Mouse (Mus musculus) adrenal gland, adult 8-10 months (tissue): ENCODE measurements around the gene Slc7a5. TPM values are rescaled to one million over a fixed set of nuclear protein-coding genes. Genes with fewer than 3 reads are reported as not detected.

ENCODE experiments used
- DNase-seq: peaks from one replicate; pipeline ENCODE4 v3.0.0; 2022
- total RNA-seq, 4 experiments: library from RNA; stranded (reverse); gene quantifications; 2 replicates each; pipeline ENCODE4 v1.2.4; 2022

The Slc7a5 gene
- total RNA-seq, 4 experiments from 2014 or later: 51.8 to 96.5 (median 70.3) TPM

GRCm38 (mm10) chr8:121850018-121850417 lies 57.5 kb downstream of the Slc7a5 start:
- peak; percentile 67 for DNase-seq

- DNase-seq: no peak
Measured at GRCm38 (mm10) chr8:121849303-121849702, 58.2 kb downstream of the Slc7a5 start.

- DNase-seq: no peak
Measured at GRCm38 (mm10) chr8:121848495-121848894, 59.0 kb downstream of the Slc7a5 start.

- no peak for DNase-seq
Measured at GRCm38 (mm10) chr8:121847987-121848386, 59.5 kb downstream of the Slc7a5 start.

- no peak for DNase-seq
Measured at GRCm38 (mm10) chr8:121847261-121847822, 60.2 kb downstream of the Slc7a5 start.

- DNase-seq: no peak
Measured at GRCm38 (mm10) chr8:121846815-121847214, 60.7 kb downstream of the Slc7a5 start.

- DNase-seq: no peak
Measured at GRCm38 (mm10) chr8:121844765-121845164, 62.7 kb downstream of the Slc7a5 start.

GRCm38 (mm10) chr8:121843184-121843733 lies 64.2 kb downstream of the Slc7a5 start:
- no peak for DNase-seq

GRCm38 (mm10) chr8:121842064-121842955 lies 65.2 kb downstream of the Slc7a5 start:
- no peak for DNase-seq

GRCm38 (mm10) chr8:121841242-121841641 lies 66.3 kb downstream of the Slc7a5 start:
- peak; percentile 44 for DNase-seq

- DNase-seq: no peak
Measured at GRCm38 (mm10) chr8:121832503-121832902, 75.0 kb downstream of the Slc7a5 start.

- DNase-seq: no peak
Measured at GRCm38 (mm10) chr8:121832061-121832460, 75.4 kb downstream of the Slc7a5 start.

Other genes with a start within 250 kb of the Slc7a5 start
- 1 to 10 TPM; 3.2 to 6.1 (median 4.6) TPM for gene Jph3, start 178.1 kb downstream of the Slc7a5 start, total RNA-seq
- 10 to 100 TPM; 22.4 to 36.8 (median 29.4) TPM for gene Klhdc4, start 78.1 kb downstream of the Slc7a5 start, total RNA-seq
- not detected for gene Car5a, start 37.2 kb upstream of the Slc7a5 start, total RNA-seq
- gene Banp, start 42.1 kb upstream of the Slc7a5 start, total RNA-seq: 10 to 100 TPM; 16.5 to 40.8 (median 27.9) TPM